Mouse (Mus musculus): ENCODE data around the gene Mpdu1.

Mpdu1 gene

GRCm38 (mm10) chr11:69682840-69683533 is 20.5 kb upstream of the Mpdu1 start:
- POLR2A ChIA-PET: interaction anchor here (1.0 to 16.3 kb wide), 41 partner anchors 8 to 263 kb away, joined by 3 to 672 read pairs (median 14); partner anchors contain the start of genes Sox15 (in 3 of the 4), Cd68 (in 2 of the 4), Mpdu1 (in 2 of the 4) and Tnfsf12 (in 2 of the 4)

GRCm38 (mm10) chr11:69682209-69682839 is 19.9 kb upstream of the Mpdu1 start:
- POLR2A ChIA-PET: interaction anchor here (0.5 to 16.3 kb wide), 87 partner anchors 8 to 991 kb away, joined by 3 to 672 read pairs (median 6); partner anchors contain the start of genes Sox15 (in 4 of the 4), Cd68 (in 3 of the 4), Eif4a1 (in 3 of the 4) and Mpdu1 (in 3 of the 4)
- CTCF ChIA-PET: interaction anchor here (0.5 to 8.3 kb wide), 24 partner anchors 10 to 267 kb away, joined by 3 to 155 read pairs (median 6); partner anchors contain the start of genes Sox15 (in 2 of the 4), Eif4a1 (in 1 of the 4) and Fxr2 (in 1 of the 4)

More at GRCm38 (mm10) chr11:69682840-69683533, 20.5 kb upstream of the Mpdu1 start:
- CTCF ChIA-PET: interaction anchor here (0.6 to 8.3 kb wide), 16 partner anchors 10 to 266 kb away, joined by 3 to 155 read pairs (median 6); partner anchors contain the start of genes Eif4a1 (in 1 of the 4), Fxr2 (in 1 of the 4) and Sox15 (in 1 of the 4)

GRCm38 (mm10) chr11:69681314-69682208 is 19.1 kb upstream of the Mpdu1 start, which contains the start of gene Senp3:
Gene Senp3 (minus strand): TSS chr11:69682084.
- ChIA-PET POLR2A (interaction anchor here (0.5 to 16.3 kb wide), 103 partner anchors 8 to 990 kb away, joined by 3 to 672 read pairs (median 5); partner anchors contain the start of genes Eif4a1 (in 4 of the 4), Sox15 (in 4 of the 4), Cd68 (in 3 of the 4) and Mpdu1 (in 3 of the 4)), CTCF (interaction anchor here (0.6 to 8.3 kb wide), 26 partner anchors 9 to 267 kb away, joined by 3 to 155 read pairs (median 5); partner anchors contain the start of genes Sox15 (in 2 of the 4), Eif4a1 (in 1 of the 4) and Fxr2 (in 1 of the 4))

DNA sequence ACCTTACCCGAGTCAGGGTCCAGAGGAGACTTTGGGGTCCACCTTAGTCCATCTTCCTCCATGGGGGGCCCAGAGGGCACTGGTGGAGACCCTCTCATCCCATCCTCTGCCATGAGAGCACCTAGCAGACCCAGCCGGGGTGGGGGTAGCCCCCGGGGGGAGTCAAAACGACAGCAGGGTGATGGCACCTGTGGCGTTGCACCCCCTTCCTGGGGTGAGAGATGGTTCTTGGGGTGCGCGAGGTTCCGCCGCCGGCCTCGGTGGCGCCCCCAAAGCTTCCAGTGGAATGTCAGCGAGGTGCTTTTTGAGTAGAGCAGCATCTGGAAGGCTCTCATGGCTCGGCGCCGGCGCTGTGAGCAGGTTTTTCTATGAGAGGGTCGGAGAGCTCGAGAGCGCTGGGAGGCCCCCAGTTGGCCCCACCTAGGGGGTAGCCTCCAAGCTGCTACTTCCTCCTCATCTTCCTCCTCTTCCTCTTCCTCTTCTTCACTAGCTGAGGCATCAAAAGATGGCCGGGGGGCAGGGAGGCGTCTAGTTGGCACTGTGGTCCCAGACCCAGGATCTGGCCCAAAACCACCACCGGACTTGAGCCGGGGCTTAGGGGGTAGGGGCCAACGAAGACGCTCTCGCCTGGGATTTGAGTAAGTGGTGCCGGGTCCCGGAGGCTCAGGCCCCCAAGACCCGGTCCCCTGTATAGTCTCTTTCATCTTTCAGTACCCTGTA is 17.9 kb upstream of the Mpdu1 start:
- ChIA-PET POLR2A (interaction anchor here in 3 of 4 experiments (0.5 to 16.3 kb wide), 33 partner anchors 7 to 247 kb away, joined by 3 to 672 read pairs (median 11); partner anchors contain the start of genes Sox15 (in 3 of the 3), Cd68 (in 2 of the 3), Eif4a1 (in 2 of the 3) and Mpdu1 (in 2 of the 3)), CTCF (interaction anchor here in 2 of 4 experiments (0.7 to 8.3 kb wide), 4 partner anchors 34 to 100 kb away, joined by 3 to 155 read pairs (median 15); partner anchors contain the start of genes Trp53 (in 1 of the 2) and Wrap53 (in 1 of the 2))

- CTCF ChIA-PET: interaction anchor here in 1 of 4 experiments (0.6 to 8.3 kb wide), 2 partner anchors 35 to 49 kb away, joined by 3 to 155 read pairs; no protein-coding TSS in a partner anchor
- POLR2A ChIA-PET: interaction anchor here in 2 of 4 experiments (0.5 to 16.3 kb wide), 18 partner anchors 10 to 241 kb away, joined by 3 to 672 read pairs (median 11); partner anchors contain the start of genes Cd68 (in 2 of the 2), Mpdu1 (in 2 of the 2), Sox15 (in 2 of the 2) and Fxr2 (in 1 of the 2)
These were observed 16.7 kb upstream of the Mpdu1 start for GRCm38 (mm10) chr11:69679144-69679543.

DNA sequence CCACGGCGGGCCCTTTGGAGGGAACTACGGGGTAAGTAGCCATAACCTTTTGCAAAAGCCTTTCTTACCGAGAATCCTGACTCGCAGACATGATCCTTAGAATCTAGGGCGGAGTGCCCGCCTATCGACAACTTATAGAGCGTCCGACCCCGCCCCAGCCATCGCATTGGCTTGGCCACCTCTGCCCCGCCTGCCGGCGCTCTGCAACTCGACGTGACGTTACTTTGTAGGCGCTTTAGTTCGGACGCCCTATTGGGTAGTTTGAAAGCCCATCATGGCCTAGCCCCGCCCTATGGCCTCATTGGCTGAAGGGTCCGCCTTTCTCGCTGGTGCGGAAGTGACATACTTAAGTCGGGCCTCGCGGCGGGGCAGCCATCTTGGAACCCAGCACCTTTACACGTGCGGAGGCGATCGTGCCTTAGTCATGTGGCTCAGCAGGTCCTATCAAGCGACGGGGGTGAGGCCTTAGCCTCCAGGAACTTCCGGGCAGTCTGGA is 9.8 kb upstream of the Mpdu1 start, which contains the start of gene Eif4a1:
Gene Eif4a1 (minus strand): TSS at position 213 of the 496 bp plus-strand sequence.
- POLR2A ChIA-PET: interaction anchor here (0.6 to 16.3 kb wide), 34 partner anchors 8 to 325 kb away, joined by 3 to 672 read pairs (median 6); partner anchors contain the start of genes Senp3 (in 4 of the 4), Mpdu1 (in 3 of the 4), Sox15 (in 3 of the 4) and Cd68 (in 1 of the 4)
- CTCF ChIA-PET: interaction anchor here in 1 of 4 experiments (1.1 kb wide), 1 partner anchor 10 kb away, joined by 3 read pairs; the partner anchor contains the start of gene Senp3

GRCm38 (mm10) chr11:69671726-69672124 is 9.3 kb upstream of the Mpdu1 start:
- ChIA-PET POLR2A (interaction anchor here (0.6 to 16.3 kb wide), 30 partner anchors 9 to 325 kb away, joined by 3 to 672 read pairs (median 6); partner anchors contain the start of genes Senp3 (in 4 of the 4), Sox15 (in 3 of the 4), Mpdu1 (in 2 of the 4) and Cd68 (in 1 of the 4)), CTCF (no interaction called here)

GRCm38 (mm10) chr11:69670786-69671725 is 8.6 kb upstream of the Mpdu1 start:
- POLR2A ChIA-PET: interaction anchor here (0.6 to 16.3 kb wide), 57 partner anchors 8 to 326 kb away, joined by 3 to 672 read pairs (median 8); partner anchors contain the start of genes Senp3 (in 3 of the 4), Sox15 (in 3 of the 4), Fxr2 (in 2 of the 4) and Mpdu1 (in 2 of the 4)

GRCm38 (mm10) chr11:69666665-69667005 is 4.2 kb upstream of the Mpdu1 start:
- POLR2A ChIA-PET: interaction anchor here (0.5 to 17.2 kb wide), 75 partner anchors 9 to 593 kb away, joined by 3 to 592 read pairs (median 5); partner anchors contain the start of genes Sox15 (in 4 of the 4), Fxr2 (in 3 of the 4), Senp3 (in 2 of the 4) and Tnfsf13 (in 2 of the 4)
- CTCF ChIA-PET: interaction anchor here in 3 of 4 experiments (0.7 to 2.6 kb wide), 5 partner anchors 9 to 38 kb away, joined by 4 to 31 read pairs (median 4); partner anchors contain the start of genes Sox15 (in 2 of the 3) and Fxr2 (in 1 of the 3)

More at GRCm38 (mm10) chr11:69670786-69671725, 8.6 kb upstream of the Mpdu1 start:
- CTCF ChIA-PET: interaction anchor here in 2 of 4 experiments (0.6 to 0.9 kb wide), 2 partner anchors 16 to 45 kb away, joined by 3 to 4 read pairs; partner anchors contain the start of gene Sox15 (in 1 of the 2)

DNA sequence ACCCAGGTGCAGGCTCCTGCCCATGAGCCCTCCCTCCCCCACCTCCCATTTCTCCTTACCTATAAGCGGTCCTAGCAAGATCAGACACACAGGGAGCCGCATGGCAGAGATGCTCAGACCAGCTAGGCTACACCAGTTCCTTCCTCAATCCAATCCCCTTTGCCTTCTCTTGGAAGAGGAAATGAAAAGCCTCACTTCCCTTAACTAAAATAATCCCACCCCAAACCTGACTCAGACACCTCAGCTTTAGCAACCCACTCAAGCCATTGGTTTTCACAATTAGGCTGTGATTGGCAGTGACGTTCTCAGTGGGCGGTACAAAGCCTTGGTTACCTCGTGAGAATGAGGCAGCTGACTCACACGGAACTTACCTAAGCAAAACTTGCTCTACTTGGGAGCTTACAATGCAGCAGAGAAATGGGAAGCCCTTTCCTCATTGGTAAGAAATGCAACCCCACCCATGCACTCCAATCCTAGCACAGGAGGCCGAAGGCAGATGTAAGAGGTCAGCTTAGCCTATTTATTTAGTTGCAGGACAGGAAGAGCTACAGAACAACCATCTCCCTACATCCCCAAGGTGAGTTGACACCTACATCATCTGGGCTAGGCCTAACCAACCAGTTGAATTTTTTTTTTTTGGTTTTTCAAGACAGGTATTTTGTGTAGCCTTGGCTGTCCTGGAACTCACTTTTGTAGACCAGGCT is 3.7 kb upstream of the Mpdu1 start, which contains the start of gene Cd68:
Gene Cd68 (minus strand): TSS at position 193 of the 704 bp plus-strand sequence.
- ChIA-PET POLR2A (interaction anchor here (0.5 to 17.2 kb wide), 94 partner anchors 8 to 593 kb away, joined by 3 to 592 read pairs (median 4); partner anchors contain the start of genes Sox15 (in 4 of the 4), Fxr2 (in 3 of the 4), Senp3 (in 3 of the 4) and Trp53 (in 3 of the 4)), CTCF (interaction anchor here in 3 of 4 experiments (0.7 to 2.6 kb wide), 7 partner anchors 9 to 47 kb away, joined by 3 to 31 read pairs (median 4); partner anchors contain the start of genes Sox15 (in 2 of the 3) and Fxr2 (in 1 of the 3))

DNA sequence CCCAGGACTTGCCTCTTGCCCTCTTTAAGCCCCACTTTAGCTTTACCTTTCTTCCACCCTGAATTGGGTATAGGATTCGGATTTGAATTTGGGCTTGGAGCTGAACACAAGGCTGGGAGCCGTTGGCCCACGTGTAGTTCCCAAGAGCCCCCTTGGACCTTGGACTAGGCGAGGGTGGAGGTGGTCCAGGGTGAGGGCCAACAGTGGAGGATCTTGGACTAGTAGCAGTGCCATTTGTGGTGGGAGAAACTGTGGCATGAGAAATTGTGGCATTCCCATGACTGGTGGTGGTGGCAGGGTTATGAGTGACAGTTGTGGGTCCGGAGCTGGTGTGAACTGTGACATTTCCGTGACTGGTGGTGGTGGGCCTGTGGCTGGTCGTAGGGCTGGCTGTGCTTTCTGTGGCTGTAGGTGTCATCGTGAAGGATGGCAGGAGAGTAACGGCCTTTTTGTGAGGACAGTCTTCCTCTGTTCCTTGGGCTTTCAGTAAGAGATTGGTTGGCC is 3.1 kb upstream of the Mpdu1 start:
- POLR2A ChIA-PET: interaction anchor here (0.6 to 17.2 kb wide), 81 partner anchors 7 to 592 kb away, joined by 3 to 592 read pairs (median 5); partner anchors contain the start of genes Sox15 (in 4 of the 4), Fxr2 (in 3 of the 4), Senp3 (in 3 of the 4) and Trp53 (in 3 of the 4)

GRCm38 (mm10) chr11:69664841-69665240 is 2.4 kb upstream of the Mpdu1 start:
- POLR2A ChIA-PET: interaction anchor here (1.2 to 17.2 kb wide), 31 partner anchors 8 to 251 kb away, joined by 3 to 592 read pairs (median 12); partner anchors contain the start of genes Senp3 (in 3 of the 4), Sox15 (in 3 of the 4), Trp53 (in 3 of the 4) and Wrap53 (in 3 of the 4)
- CTCF ChIA-PET: interaction anchor here in 2 of 4 experiments (0.6 to 2.6 kb wide), 3 partner anchors 7 to 233 kb away, joined by 3 to 31 read pairs (median 3); partner anchors contain the start of gene Sox15 (in 1 of the 2)

More for the DNA sequence above, 3.1 kb upstream of the Mpdu1 start:
- CTCF ChIA-PET: interaction anchor here in 3 of 4 experiments (0.7 to 2.6 kb wide), 6 partner anchors 8 to 47 kb away, joined by 3 to 31 read pairs (median 5); partner anchors contain the start of genes Sox15 (in 2 of the 3) and Fxr2 (in 1 of the 3)

All from embryonic stem cell, embryonic (primary cell).